Mouse (Mus musculus): Measurements from ENCODE around the gene Pde4b.

GRCm38 (mm10) chr4:102594506-102594905 is 507.2 kb downstream of the Pde4b start:
- TF ChIP-seq CTCF (IDR thresholded peaks at IDR 0.05; ENCODE audit: borderline replicate concordance, control insufficient read depth, extremely low read depth, insufficient read depth, low read length, poor library complexity) (no peak), POLR2A (IDR thresholded peaks at IDR 0.05; ENCODE audit: control insufficient read depth, extremely low read depth, insufficient read depth, low read length, poor library complexity) (no peak)

Data from thymus, adult 2 months (tissue).